Mouse (Mus musculus): ENCODE results near the gene Sec24b. TPM values are rescaled to one million over a fixed set of nuclear protein-coding genes. Genes with fewer than 3 reads are reported as not detected.

Gene Sec24b
- polyA plus RNA-seq, 1 experiment from 2014 or later: 33.6 TPM

GRCm38 (mm10) chr3:129940780-129941179, 120.6 kb downstream of the Sec24b start:
- Histone ChIP-seq H3K9me3 (no peaks in the 10 kb centered on the region), H3K4me1 (peaks cover 10% of the 10 kb centered on the region), H3K4me2 (no peak overlapping the region), H3K36me3 (no peaks in the 10 kb centered on the region), H3K27ac (no peak overlapping the region), H3K27me3 (no peaks in the 10 kb centered on the region), H3K4me3 (no peak overlapping the region), H3K9ac (no peak overlapping the region)
- WGBS: 93% methylated on average over 2 of the region's 2 CpGs
- ATAC-seq (ENCODE audit: insufficient number of reproducible peaks, insufficient read depth, low FRiP score, low TSS enrichment, low read depth): no peak

GRCm38 (mm10) chr3:129939058-129939457, 122.3 kb downstream of the Sec24b start:
- H3K4me1 ChIP-seq: peaks cover 10% of the 10 kb centered on the region
- no peaks in the 10 kb centered on the region for H3K36me3 ChIP-seq
- no peak overlapping the region for H3K27ac ChIP-seq
- H3K9ac ChIP-seq: no peak overlapping the region
- H3K4me2 ChIP-seq: no peak overlapping the region
- no peaks in the 10 kb centered on the region for H3K27me3 ChIP-seq
- ATAC-seq (ENCODE audit: insufficient number of reproducible peaks, insufficient read depth, low FRiP score, low TSS enrichment, low read depth): no peak
- H3K9me3 ChIP-seq: no peaks in the 10 kb centered on the region
- 52% methylated on average over 7 of the region's 7 CpGs for WGBS
- no peak overlapping the region for H3K4me3 ChIP-seq

GRCm38 (mm10) chr3:129937848-129938247, 123.5 kb downstream of the Sec24b start:
- Histone ChIP-seq H3K27ac (no peak overlapping the region), H3K4me3 (no peak overlapping the region), H3K9ac (no peak overlapping the region), H3K27me3 (no peaks in the 10 kb centered on the region), H3K36me3 (no peaks in the 10 kb centered on the region), H3K4me2 (peak overlapping the region; percentile 7; the same call in 1 of the 2 replicates), H3K4me1 (peaks cover 10% of the 10 kb centered on the region), H3K9me3 (no peaks in the 10 kb centered on the region)
- WGBS: 37% methylated on average over 3 of the region's 3 CpGs
- ATAC-seq (ENCODE audit: insufficient number of reproducible peaks, insufficient read depth, low FRiP score, low TSS enrichment, low read depth): no peak

GRCm38 (mm10) chr3:129936561-129936960, 124.8 kb downstream of the Sec24b start:
- ATAC-seq (ENCODE audit: insufficient number of reproducible peaks, insufficient read depth, low FRiP score, low TSS enrichment, low read depth): no peak
- Histone ChIP-seq H3K36me3 (no peaks in the 10 kb centered on the region), H3K4me2 (no peak overlapping the region), H3K4me1 (peaks cover 10% of the 10 kb centered on the region), H3K4me3 (no peak overlapping the region), H3K9me3 (no peaks in the 10 kb centered on the region), H3K27ac (no peak overlapping the region), H3K9ac (no peak overlapping the region), H3K27me3 (no peaks in the 10 kb centered on the region)
- 49% methylated on average over 9 of the region's 9 CpGs for WGBS

Other genes starting within 250 kb of the Sec24b start
- 0.23 and 0.38 TPM in 2 replicates for gene Rrh, start 239.0 kb downstream of the Sec24b start, polyA plus RNA-seq (2015; fragmentation: Nextera tagmentation; extraction: Ambion mirVana)
- 63.7 and 90.1 TPM in 2 replicates for gene Gar1, start 230.2 kb downstream of the Sec24b start, polyA plus RNA-seq (2015; fragmentation: Nextera tagmentation; extraction: Ambion mirVana)
- gene Cfi, start 225.7 kb downstream of the Sec24b start, polyA plus RNA-seq (2015; fragmentation: Nextera tagmentation; extraction: Ambion mirVana): 0.11 and 3.2 TPM in 2 replicates
- 25.4 and 32.5 TPM in 2 replicates for gene Pla2g12a, start 182.9 kb downstream of the Sec24b start, polyA plus RNA-seq (2015; fragmentation: Nextera tagmentation; extraction: Ambion mirVana)
- 91.9 and 97.7 TPM in 2 replicates for gene Casp6, start 160.1 kb downstream of the Sec24b start, polyA plus RNA-seq (2015; fragmentation: Nextera tagmentation; extraction: Ambion mirVana)
- gene Mcub, start 91.3 kb downstream of the Sec24b start, polyA plus RNA-seq (2015; fragmentation: Nextera tagmentation; extraction: Ambion mirVana): 4.2 and 4.7 TPM in 2 replicates
- gene Col25a1, start 69.9 kb upstream of the Sec24b start, polyA plus RNA-seq (2015; fragmentation: Nextera tagmentation; extraction: Ambion mirVana): 13.5 and 14.8 TPM in 2 replicates

All from embryonic facial prominence, embryonic 13.5 days (tissue).